Mouse (Mus musculus) kidney, postnatal 10 days (tissue): ENCODE measurements at regions not wholly inside any gene's neighbourhood (a gene's known extent, or its start where the extent isn't known, plus 50 kb on each side); places are given as distances from the start of the nearest gene placed in this dataset.
A peak's percentile ranks its signal among the peaks of the same experiment; 100 is the strongest.

Experiments used
- DNase-seq: peaks from one replicate; pipeline ENCODE4 v3.0.0; 2021; ENCODE audit warnings: mixed read lengths

DNA sequence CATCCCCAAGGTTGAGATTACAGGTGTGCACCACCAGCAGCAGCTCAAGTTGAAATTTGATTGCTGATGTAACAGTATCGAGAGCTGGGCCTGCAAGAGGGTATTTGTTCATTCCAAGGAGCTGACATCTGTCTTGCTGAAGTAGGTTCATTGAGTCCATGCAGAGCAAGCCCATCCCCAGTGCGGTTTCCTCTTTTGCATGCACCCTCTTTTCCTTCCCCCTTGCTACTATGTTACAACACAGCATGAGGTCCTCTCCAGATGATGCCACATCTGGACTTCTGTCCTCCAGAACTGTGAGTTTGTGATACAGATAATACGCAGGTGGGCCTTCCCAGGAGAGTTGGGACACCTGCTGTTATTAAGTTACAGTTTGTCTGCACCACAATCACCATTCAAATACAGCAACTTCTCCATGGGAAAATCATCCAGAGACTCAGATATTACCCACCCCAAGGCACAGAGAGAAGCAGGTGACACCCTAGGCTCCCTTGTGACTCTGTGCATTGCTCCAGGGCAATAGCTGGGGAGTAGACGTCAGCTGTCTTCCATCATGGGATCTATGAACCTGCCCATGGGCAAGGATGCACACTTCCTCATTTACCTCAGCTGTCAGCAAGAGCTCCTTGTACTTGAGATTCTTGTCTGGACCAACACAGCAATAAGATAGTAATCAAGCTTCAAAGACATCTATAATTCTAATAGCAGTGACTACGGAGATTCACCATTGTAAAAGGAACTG lies 137.8 kb downstream of the Ets2 start:
- no peak for DNase-seq

- DNase-seq, result no peak
These were observed 137.1 kb downstream of the Ets2 start for GRCm38 (mm10) chr16:95838886-95839430.

- no peak for DNase-seq
These were observed 136.6 kb downstream of the Ets2 start for GRCm38 (mm10) chr16:95838478-95838846.

GRCm38 (mm10) chr16:95837723-95838477 lies 136.0 kb downstream of the Ets2 start:
- no peak for DNase-seq

- no peak for DNase-seq
These were observed 134.1 kb downstream of the Ets2 start for GRCm38 (mm10) chr16:95835941-95836340.

- no peak for DNase-seq
These were observed 132.8 kb downstream of the Ets2 start for GRCm38 (mm10) chr16:95834556-95835288.

GRCm38 (mm10) chr16:95833455-95833854 lies 131.6 kb downstream of the Ets2 start:
- DNase-seq, result peak; percentile 59

DNA sequence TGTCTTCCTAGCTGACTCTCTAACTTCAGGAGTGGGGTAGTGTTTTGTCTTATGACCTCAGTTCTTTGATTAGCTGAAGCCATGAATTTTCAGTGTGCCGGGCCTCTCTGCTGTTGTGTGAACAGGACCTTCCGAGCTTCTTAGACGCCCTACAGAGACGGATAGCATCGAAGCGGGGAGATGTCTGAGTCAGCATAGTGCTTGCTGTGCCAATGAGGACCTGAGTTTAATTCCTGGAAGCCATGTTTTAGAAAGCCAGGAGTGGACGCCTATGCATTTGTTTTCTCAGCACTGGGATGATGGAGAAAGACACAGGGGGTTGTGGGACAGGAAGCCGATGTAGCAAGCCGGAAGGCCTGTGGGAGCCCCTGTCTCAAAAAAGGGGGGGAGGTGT lies 130.5 kb downstream of the Ets2 start:
- DNase-seq, result no peak

DNA sequence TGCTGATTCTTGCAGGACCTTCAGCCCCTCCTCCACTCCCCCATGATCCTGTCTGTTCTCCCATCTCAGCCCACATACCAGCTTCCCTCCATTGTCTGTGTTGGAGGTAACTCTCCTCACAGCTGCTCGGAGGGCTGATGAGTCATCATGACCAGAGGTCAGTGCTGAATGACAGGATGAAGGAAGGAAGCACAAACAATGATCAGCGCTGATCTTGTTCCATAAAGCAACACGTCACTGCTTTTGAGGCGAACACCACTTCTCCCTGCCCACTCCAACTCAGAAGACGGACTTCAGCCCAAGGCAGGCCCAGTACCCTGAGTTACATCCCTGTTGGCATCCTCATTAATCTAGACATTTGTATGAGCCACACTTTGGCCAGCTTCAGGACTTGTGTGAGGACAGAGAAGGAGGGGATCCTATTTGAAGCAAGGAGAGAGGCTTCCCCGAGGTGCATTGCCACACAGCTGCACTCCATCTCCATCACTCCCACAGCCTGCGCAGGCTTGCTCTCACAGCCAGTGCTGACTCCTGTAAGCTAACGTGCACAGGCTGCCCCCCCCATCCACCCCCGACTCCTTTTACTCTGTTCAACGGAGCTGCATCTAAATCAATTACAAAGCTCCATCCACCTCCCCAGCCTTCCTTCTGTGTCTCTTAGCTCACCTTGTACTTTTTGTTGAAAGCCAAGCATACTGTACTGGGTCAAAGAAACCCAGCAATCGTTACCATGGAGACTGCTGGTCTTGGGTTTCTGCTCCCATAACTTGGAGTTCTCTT lies 129.9 kb downstream of the Ets2 start:
- DNase-seq, result peak; percentile 67

DNA sequence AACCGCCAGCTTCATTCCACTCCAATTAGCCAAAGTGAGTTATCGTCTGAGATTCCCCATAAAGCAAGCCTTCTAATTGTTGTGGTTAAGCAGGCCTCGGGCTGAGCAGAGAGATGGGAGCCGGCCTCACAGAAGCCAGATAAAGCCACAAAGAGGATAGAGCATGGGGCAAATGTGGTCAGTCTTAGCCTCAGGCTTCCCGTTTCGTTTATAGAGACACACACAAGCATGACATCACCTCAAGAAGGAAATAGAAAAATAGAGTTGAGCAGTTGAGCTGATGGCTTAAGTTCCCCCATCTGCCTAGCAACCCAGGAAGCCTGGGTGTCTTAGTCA lies 125.5 kb downstream of the Ets2 start:
- DNase-seq, result no peak

GRCm38 (mm10) chr16:95826681-95827401 lies 125.0 kb downstream of the Ets2 start:
- DNase-seq, result no peak

- no peak for DNase-seq
These were observed 123.8 kb downstream of the Ets2 start for GRCm38 (mm10) chr16:95825723-95826122.

GRCm38 (mm10) chr16:95824720-95825534 lies 123.1 kb downstream of the Ets2 start:
- peak; percentile 74 for DNase-seq

GRCm38 (mm10) chr16:95823803-95824202 lies 121.9 kb downstream of the Ets2 start:
- peak; percentile 34 for DNase-seq

DNA sequence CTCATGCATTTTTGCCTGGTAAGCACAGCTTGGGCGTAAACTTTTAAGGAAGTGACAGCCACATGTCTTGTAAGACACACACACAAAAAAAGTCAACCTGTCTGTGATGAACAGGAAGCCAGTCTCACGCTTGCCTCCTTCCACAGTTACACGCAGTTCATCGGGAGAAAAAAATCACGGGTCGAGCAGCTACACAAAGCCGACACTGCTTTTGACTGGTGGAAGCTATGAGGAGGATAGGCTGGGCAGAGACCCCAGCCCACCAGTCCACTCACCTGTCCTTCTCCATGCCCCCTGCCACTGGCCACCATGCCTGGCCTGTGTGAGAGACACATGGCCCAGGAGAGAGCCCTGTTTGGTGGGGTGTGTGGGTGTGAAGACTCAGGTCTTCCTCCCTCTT lies 119.2 kb downstream of the Ets2 start:
- DNase-seq, result no peak

GRCm38 (mm10) chr16:95820606-95821005 lies 118.7 kb downstream of the Ets2 start:
- DNase-seq, result no peak

GRCm38 (mm10) chr16:95820013-95820412 lies 118.1 kb downstream of the Ets2 start:
- DNase-seq, result no peak

DNA sequence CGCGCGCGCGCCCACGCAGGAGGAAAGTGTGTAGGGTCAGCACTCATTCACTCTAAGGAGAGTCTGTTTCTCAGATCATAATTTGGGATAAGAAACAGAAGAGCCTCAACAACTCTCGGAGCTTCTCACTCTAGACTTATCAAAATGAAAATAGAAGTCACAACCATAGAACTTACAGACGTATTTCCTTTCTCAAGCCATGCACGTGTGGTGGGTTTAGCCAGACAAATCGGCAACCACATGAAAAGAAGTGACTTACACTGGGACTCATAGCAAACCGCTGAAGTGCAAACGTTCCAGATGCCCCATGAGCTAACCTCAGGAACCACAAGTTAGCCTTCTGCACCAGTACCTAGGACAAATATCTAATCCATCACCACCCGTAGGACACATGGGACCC lies 114.1 kb downstream of the Ets2 start:
- DNase-seq, result no peak

- DNase-seq, result no peak
These were observed 113.4 kb downstream of the Ets2 start for GRCm38 (mm10) chr16:95815206-95815731.

DNA sequence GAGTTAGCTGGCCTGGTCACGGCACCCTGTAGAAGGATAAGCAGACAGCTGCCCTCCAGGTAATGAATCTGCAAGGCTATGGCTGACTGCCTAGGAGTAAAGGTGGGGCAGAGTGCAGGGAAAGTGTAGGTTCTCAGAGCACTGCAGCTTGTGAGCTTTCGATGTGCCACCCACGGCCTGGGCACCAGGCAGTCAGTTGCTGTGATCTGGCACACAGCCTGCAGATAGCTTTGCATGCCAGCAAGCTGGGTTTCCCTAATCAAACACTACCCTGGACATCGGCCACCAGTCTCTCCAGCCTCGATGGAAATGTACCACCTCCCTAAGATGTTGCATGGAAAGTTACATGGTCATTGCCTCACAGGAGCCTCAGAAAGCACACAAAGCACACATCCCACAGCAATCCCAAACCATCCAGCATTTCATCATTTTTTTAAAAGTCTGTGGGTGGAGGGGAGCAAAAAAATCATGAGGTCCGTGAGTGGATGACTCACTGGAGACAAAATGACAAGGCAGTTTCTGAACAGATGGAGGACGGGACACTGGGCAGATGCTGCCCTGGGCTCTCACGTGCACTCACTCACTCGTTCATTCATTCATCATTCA lies 112.7 kb downstream of the Ets2 start:
- peak; percentile 47 for DNase-seq
